In the genomic region with DNA sequence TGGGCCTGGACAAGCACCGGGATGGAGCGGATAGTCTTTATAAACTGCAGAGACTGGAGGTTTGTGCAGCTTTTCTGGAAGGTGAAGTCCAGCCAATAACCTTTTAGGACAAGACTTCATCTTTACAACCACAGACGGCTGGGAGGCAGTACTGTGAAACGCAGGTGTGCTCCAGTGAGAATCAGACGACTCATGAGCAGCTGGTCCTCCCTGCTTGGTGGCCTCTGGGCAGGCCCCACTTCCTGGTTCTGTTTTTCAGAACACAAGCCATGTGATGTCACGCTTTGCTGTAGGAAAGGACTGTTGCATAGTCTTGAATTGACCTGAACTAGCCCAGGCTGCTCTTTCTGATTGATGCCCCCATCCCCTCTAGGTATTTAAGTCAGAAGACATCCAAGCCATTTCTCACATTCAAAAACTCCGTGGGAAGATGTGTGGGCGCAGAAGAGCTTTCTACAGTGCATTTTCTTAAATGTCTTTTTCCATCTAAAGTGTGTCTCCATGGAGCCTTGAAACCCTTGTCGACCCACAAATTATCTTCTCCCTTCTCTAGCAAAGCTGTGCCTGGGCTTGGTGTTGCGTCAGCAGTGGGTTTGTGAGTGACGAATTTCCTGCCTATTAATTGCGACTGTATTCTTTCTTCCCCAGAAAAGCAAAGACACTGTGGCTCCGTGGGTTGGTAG, we compare ENCODE assay signal across 18 mouse cellular contexts. TPM values are rescaled to one million over a fixed set of nuclear protein-coding genes. Genes with fewer than 3 reads are reported as not detected.
A peak's percentile ranks its signal among the peaks of the same experiment; 100 is the strongest.
DNase-seq lines count a peak whose midpoint lies in the region; TF ChIP-seq lines count a peak whose summit lies in the region.
"Had no signal": no experiment of that assay in that cellular context is flagged by ENCODE, and none has a peak within 500 bp of the region (broad histone marks: within the 10 kb centered on the region; RNA-seq: fewer than 3 reads in every experiment).

No protein-coding gene starts in this region.

- TF ChIP-seq CTCF in CH12.LX (conservative IDR thresholded peaks at IDR 0.05 in 1 of 2, IDR thresholded peaks at IDR 0.05 in 1 of 2; ENCODE audit: low read depth in 2 of 2, low read length in 2 of 2), result no peak

- DNase-seq in right cerebral cortex, adult 18-20 months, result peak; percentile 74
- DNase-seq in right cerebral cortex, postnatal 25 days, result no peak
- peak; percentile 58 for DNase-seq in CH12.LX (ENCODE audit: extremely low read depth)
- DNase-seq in frontal cortex, adult 2 months (ENCODE audit: extremely low spot score in 1 of 2, low spot score in 1 of 2), result peak; percentile 49 to 75
- peak; percentile 54 for DNase-seq in splenic B cell, adult 2 months (ENCODE audit: low read depth, low spot score)
- no peak for DNase-seq in midbrain, embryonic 10.5 days (ENCODE audit: low spot score)
- DNase-seq in adrenal gland, postnatal 14 days, result no peak
- DNase-seq: cerebellum, adult 11 months; heart, adult 2 months; heart, postnatal 14 days; kidney, adult 11 months; kidney, postnatal 10 days; lung, adult 2 months had no signal

- 87% methylated on average over 13 of the region's 13 CpGs for WGBS in midbrain, embryonic 10.5 days

- TF ChIP-seq EP300 in CH12.LX (IDR thresholded peaks at IDR 0.05; ENCODE audit: low read length), result peak; percentile 70

- H3K4me3 ChIP-seq in CH12.LX (replicated peaks in 1 of 3; ENCODE audit: low read depth in 2 of 3, low read length in 2 of 3, poor library complexity in 1 of 3), result no peak overlapping the region
- no peak overlapping the region for H3K4me3 ChIP-seq in midbrain, embryonic 10.5 days
- H3K4me3 ChIP-seq: embryonic facial prominence, embryonic 13.5 days; forebrain, embryonic 10.5 days; heart, adult 2 months; hindbrain, embryonic 15.5 days; midbrain, embryonic 15.5 days had no signal

- TF ChIP-seq POLR2A in CH12.LX (IDR thresholded peaks at IDR 0.05; ENCODE audit: low read depth, low read length), result no peak

- peaks cover 14% of the 10 kb centered on the region for H3K9me3 ChIP-seq in CH12.LX (replicated peaks; ENCODE audit: low read length)
- peaks cover 13% of the 10 kb centered on the region for H3K9me3 ChIP-seq in midbrain, embryonic 10.5 days (replicated peaks)
- H3K9me3 ChIP-seq: hindbrain, embryonic 15.5 days; midbrain, embryonic 15.5 days had no signal

- peaks cover 0 to 2% of the 10 kb centered on the region in 2 experiments for H3K36me3 ChIP-seq in CH12.LX (replicated peaks in 1 of 2; ENCODE audit: control insufficient read depth in 1 of 2, insufficient read depth in 1 of 2, low read length in 1 of 2)
- H3K36me3 ChIP-seq in splenic B cell, adult 2 months (ENCODE audit: control insufficient read depth, insufficient read depth, low read length, poor library complexity, severe bottlenecking), result no peaks in the 10 kb centered on the region
- no peaks in the 10 kb centered on the region for H3K36me3 ChIP-seq in midbrain, embryonic 10.5 days
- H3K36me3 ChIP-seq: embryonic facial prominence, embryonic 13.5 days; forebrain, embryonic 10.5 days; hindbrain, embryonic 15.5 days; midbrain, embryonic 15.5 days had no signal

- peaks cover 0 to 28% of the 10 kb centered on the region in 2 experiments; a peak in 2 of 4 replicates for H3K4me1 ChIP-seq in CH12.LX (ENCODE audit: control insufficient read depth in 1 of 2, insufficient read depth in 2 of 2)
- H3K4me1 ChIP-seq in midbrain, embryonic 10.5 days, result no peaks in the 10 kb centered on the region
- H3K4me1 ChIP-seq: embryonic facial prominence, embryonic 13.5 days; forebrain, embryonic 10.5 days; hindbrain, embryonic 15.5 days; midbrain, embryonic 15.5 days had no signal

- H3K4me2 ChIP-seq in CH12.LX (ENCODE audit: insufficient read depth, low read depth, poor library complexity, severe bottlenecking), result no peak overlapping the region
- H3K4me2 ChIP-seq: embryonic facial prominence, embryonic 13.5 days; hindbrain, embryonic 15.5 days; midbrain, embryonic 15.5 days had no signal

- TF ChIP-seq RAD21 in CH12.LX (IDR thresholded peaks at IDR 0.05; ENCODE audit: low read depth, low read length), result no peak

- no peak overlapping the region for H3K27ac ChIP-seq in CH12.LX (ENCODE audit: insufficient read depth, low read depth)
- no peak overlapping the region for H3K27ac ChIP-seq in midbrain, embryonic 10.5 days (replicated peaks)
- H3K27ac ChIP-seq: embryonic facial prominence, embryonic 13.5 days; forebrain, embryonic 10.5 days; heart, adult 2 months; hindbrain, embryonic 15.5 days; macrophage; midbrain, embryonic 15.5 days had no signal

- no peak overlapping the region for H3K9ac ChIP-seq in CH12.LX (ENCODE audit: insufficient read depth, low read depth)
- H3K9ac ChIP-seq: embryonic facial prominence, embryonic 13.5 days; hindbrain, embryonic 15.5 days; midbrain, embryonic 15.5 days had no signal

- in situ Hi-C loops in CH12.LX (cut with MboI; ENCODE audit: low pct_ligation_motif_present, low pct_unique_long_range_greater_than_20kb, low sequenced_read_pairs), result no loop called here

- dilution Hi-C loops in CH12.LX (cut with MboI; ENCODE audit: extremely low pct_ligation_motif_present, extremely low pct_unique_long_range_greater_than_20kb, low sequenced_read_pairs), result no loop called here

- H3K79me2 ChIP-seq in CH12.LX (replicated peaks; ENCODE audit: control insufficient read depth, extremely low read depth, insufficient read depth, poor library complexity, severe bottlenecking), result no peaks in the 10 kb centered on the region

- H3K27me3 ChIP-seq in CH12.LX (replicated peaks), result no peaks in the 10 kb centered on the region
- H3K27me3 ChIP-seq in splenic B cell, adult 2 months (ENCODE audit: control insufficient read depth, insufficient read depth, low read length, poor library complexity, severe bottlenecking), result no peaks in the 10 kb centered on the region
- no peaks in the 10 kb centered on the region for H3K27me3 ChIP-seq in midbrain, embryonic 10.5 days (ENCODE audit: low read depth, poor library complexity, severe bottlenecking)
- H3K27me3 ChIP-seq: embryonic facial prominence, embryonic 13.5 days; hindbrain, embryonic 15.5 days; midbrain, embryonic 15.5 days had no signal

TF ChIP-seq in CH12.LX, 34 proteins besides CTCF, POLR2A, EP300 and RAD21:
- no peak for TF ChIP-seq SIN3A (IDR thresholded peaks at IDR 0.05; ENCODE audit: low read length)
- peak; percentile 56 for TF ChIP-seq ETS1 (conservative IDR thresholded peaks at IDR 0.05; ENCODE audit: low read depth, low read length)
- no peak for TF ChIP-seq UBTF (IDR thresholded peaks at IDR 0.05; ENCODE audit: low read depth, low read length)
- TF ChIP-seq MAX (IDR thresholded peaks at IDR 0.05; ENCODE audit: low read length), result peak; percentile 29; the same call in 1 of the 2 replicates
- TF ChIP-seq ELF1 (IDR thresholded peaks at IDR 0.05; ENCODE audit: low read depth, low read length), result peak; percentile 88
- TF ChIP-seq USF2 (conservative IDR thresholded peaks at IDR 0.05; ENCODE audit: low read depth, low read length), result no peak
- TF ChIP-seq JUND (conservative IDR thresholded peaks at IDR 0.05; ENCODE audit: low read depth, low read length), result no peak
- no peak for TF ChIP-seq ZMIZ1 (IDR thresholded peaks at IDR 0.05; ENCODE audit: low read depth, low read length)
- TF ChIP-seq BHLHE40 (IDR thresholded peaks at IDR 0.05; ENCODE audit: low read depth, low read length), result peak; percentile 61; the same call in 1 of the 2 replicates
- 0 out of 2 replicates have a peak, but pooled peaks have one; percentile 39 for TF ChIP-seq MYC (IDR thresholded peaks at IDR 0.05; ENCODE audit: low read depth, low read length)
- no peak for TF ChIP-seq POLR2AphosphoS2 (IDR thresholded peaks at IDR 0.05; ENCODE audit: low read depth, low read length)
- TF ChIP-seq TCF12 (IDR thresholded peaks at IDR 0.05; ENCODE audit: low read depth, low read length), result peak; percentile 73; the same call in 1 of the 2 replicates
TF ChIP-seq in CH12.LX: peak in this region for 6.

RNA-seq across cellular contexts. Expression of a gene that starts 27.7 kb away (rescaled TPM):
- total RNA-seq in CH12.LX (2012; rRNA removed) (0.29 and 0.34 TPM in 2 replicates), CH12.LX (2014; rRNA removed) (0.35 and 0.39 TPM in 2 replicates)
- polyA plus RNA-seq in CH12.LX (2012; ENCODE audit: insufficient read length, low read depth), result 0.95 and 1.3 TPM in 2 replicates
- 13.1 and 19.0 TPM in 2 replicates for polyA plus RNA-seq in frontal cortex, adult 2 months (2012; rRNA removed)
- 0.99 and 1.5 TPM in 2 replicates for polyA plus RNA-seq in midbrain, embryonic 10.5 days (2016; fragmentation: Nextera tagmentation; extraction: Ambion mirVana)
- total RNA-seq in adrenal gland, postnatal 14 days (2021), result 6.5 and 7.0 TPM in 2 replicates

Comparison
In these comparisons a context has a peak if more than half of its experiments do, and no peak if none do; other contexts are left out.
1. DNase-seq: peak in right cerebral cortex, adult 18-20 months (single experiment), CH12.LX (single experiment), frontal cortex, adult 2 months (2 of 2) and splenic B cell, adult 2 months (single experiment); none in right cerebral cortex, postnatal 25 days (single experiment), midbrain, embryonic 10.5 days (single experiment) and adrenal gland, postnatal 14 days (single experiment).